Mouse (Mus musculus) brain, embryonic 14.5 days (tissue): ENCODE results near the gene Krt78. TPM values are rescaled to one million over a fixed set of nuclear protein-coding genes. Genes with fewer than 3 reads are reported as not detected.

Experiments
- DNase-seq: peaks from one replicate; pipeline ENCODE4 v3.0.0-alpha.2; 2011; ENCODE audit warnings: low read depth
- CTCF ChIP-seq: fragments of 200-500 bp; IDR thresholded peaks from 2 replicates; pipeline ENCODE4 v1.5.1; 2012; ENCODE audit warnings: inconsistent platforms, mild to moderate bottlenecking, moderate library complexity, borderline replicate concordance; ENCODE audit not compliant: insufficient read depth, insufficient read length; ENCODE audit errors: extremely low read depth
- POLR2A ChIP-seq: fragments of 200-500 bp; IDR thresholded peaks from 2 replicates; pipeline ENCODE4 v1.6.1; 2012; ENCODE audit warnings: mild to moderate bottlenecking, inconsistent platforms, borderline replicate concordance; ENCODE audit not compliant: poor library complexity, insufficient read depth, insufficient read length, severe bottlenecking; ENCODE audit errors: extremely low read depth
- polyA plus RNA-seq: library from polyadenylated mRNA; depleted of rRNA; stranded (reverse); fragments of >200 nt; gene quantifications from 2 replicates; pipeline ENCODE4 v1.2.3, GENCODE M21; 2012

Krt78 gene
- polyA plus RNA-seq, 1 experiment: 0.03 TPM

DNA sequence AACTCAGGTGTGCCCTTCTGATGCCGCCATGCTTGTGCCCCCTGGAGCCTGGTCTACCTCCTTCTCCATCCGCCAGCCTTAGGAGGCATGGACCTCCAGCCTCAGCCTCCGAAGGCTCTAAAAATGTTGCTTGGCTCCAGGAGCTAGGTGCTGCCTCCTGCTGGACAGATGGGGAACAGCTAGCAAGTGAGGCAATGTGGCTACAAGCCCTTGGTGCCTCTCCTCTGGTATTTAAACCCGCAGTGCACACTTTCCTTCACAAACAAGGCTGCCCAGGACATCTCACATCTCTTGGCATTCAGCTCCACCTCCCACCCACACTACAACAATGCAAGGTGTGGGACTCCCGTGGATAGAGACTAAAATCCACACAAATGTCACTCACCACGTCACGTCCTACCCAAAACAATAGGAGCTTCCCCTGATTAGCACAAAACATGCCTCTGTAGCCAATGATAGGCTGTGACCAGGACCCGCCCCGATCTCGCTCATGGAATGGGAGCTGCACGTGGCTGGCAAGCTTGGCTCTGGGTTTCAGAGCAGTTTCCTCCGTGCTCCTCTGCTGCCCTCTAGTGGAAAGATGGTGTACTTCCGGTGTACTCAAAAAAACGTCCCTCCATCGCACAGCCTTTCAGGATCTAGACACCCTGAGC lies 30.0 kb upstream of the Krt78 start:
- DNase-seq: peak; percentile 98
- no peak for TF ChIP-seq POLR2A
- TF ChIP-seq CTCF: peak; percentile 96

GRCm38 (mm10) chr15:101983315-101983948 lies 29.3 kb upstream of the Krt78 start:
- TF ChIP-seq POLR2A (no peak), CTCF (peak; percentile 17; the same call in 1 of the 2 replicates)
- no peak for DNase-seq

- no peak for DNase-seq
These were observed 26.8 kb upstream of the Krt78 start for GRCm38 (mm10) chr15:101980849-101981248.

GRCm38 (mm10) chr15:101977043-101977726 lies 23.1 kb upstream of the Krt78 start:
- DNase-seq: peak; percentile 85
- TF ChIP-seq POLR2A (no peak), CTCF (no peak)

More at GRCm38 (mm10) chr15:101980849-101981248, 26.8 kb upstream of the Krt78 start:
- no peak for TF ChIP-seq POLR2A
- no peak for TF ChIP-seq CTCF

DNA sequence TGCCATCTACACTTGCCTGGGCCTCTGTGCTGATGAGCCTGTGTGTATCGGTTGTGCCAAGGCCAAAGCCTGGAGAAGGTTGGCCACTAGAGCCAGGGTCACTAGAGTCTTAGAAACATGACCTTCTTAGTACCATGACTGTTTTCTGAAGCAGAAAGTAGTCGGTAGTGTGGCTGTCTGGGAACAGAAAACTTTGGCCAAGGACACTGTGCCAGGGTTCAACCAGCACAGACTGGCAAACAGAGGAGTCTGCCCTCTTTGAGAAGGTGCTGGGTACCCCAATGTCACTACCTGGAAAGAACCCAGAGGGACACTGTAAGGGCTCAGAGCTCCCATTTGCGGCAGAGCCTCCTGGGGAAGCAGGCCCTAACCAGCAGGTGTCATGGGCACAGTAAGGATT lies 22.6 kb upstream of the Krt78 start:
- no peak for DNase-seq
- TF ChIP-seq CTCF (no peak), POLR2A (no peak)

- TF ChIP-seq CTCF: no peak
- TF ChIP-seq POLR2A: no peak
- DNase-seq: no peak
These were observed 21.9 kb upstream of the Krt78 start for GRCm38 (mm10) chr15:101976023-101976422.

- no peak for TF ChIP-seq CTCF
- TF ChIP-seq POLR2A: no peak
- DNase-seq: no peak
These were observed 20.2 kb upstream of the Krt78 start for GRCm38 (mm10) chr15:101974083-101974845.

- TF ChIP-seq CTCF: peak; percentile 99
- no peak for TF ChIP-seq POLR2A
- DNase-seq: peak; percentile 93
These were observed 19.5 kb upstream of the Krt78 start for GRCm38 (mm10) chr15:101973414-101974077.

DNA sequence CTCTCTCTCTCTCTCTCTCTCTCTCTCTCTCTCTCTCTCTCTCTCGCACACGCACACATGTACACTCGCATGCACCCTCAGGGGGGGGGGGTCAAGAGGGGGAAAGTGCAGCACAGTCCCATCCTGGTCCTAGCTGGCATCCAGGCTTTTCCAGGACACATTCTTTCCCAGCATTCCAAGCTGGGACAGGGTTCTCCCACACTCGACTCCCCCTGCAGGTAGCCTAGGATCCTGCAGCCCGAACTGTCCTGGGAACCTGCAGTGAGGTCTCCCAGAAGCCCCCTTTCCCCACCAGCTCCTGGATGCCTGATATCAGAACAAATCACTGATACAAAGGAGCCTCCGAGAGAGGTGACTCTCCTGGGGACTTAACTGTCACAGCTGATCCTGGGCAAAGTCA lies 16.4 kb upstream of the Krt78 start:
- peak; percentile 60 for DNase-seq
- TF ChIP-seq CTCF: peak; percentile 81
- no peak for TF ChIP-seq POLR2A

GRCm38 (mm10) chr15:101966808-101967207 lies 12.7 kb upstream of the Krt78 start:
- TF ChIP-seq POLR2A (no peak), CTCF (no peak)

More at GRCm38 (mm10) chr15:101966808-101967207, 12.7 kb upstream of the Krt78 start:
- DNase-seq: no peak
